Mouse (Mus musculus) heart, embryonic 13.5 days (tissue): Measurements from ENCODE around the gene Nat8f2. TPM values are rescaled to one million over a fixed set of nuclear protein-coding genes. Genes with fewer than 3 reads are reported as not detected.
"Not testable (repeated sequence)": the region's sequence is repeated elsewhere in the genome, so short reads cannot be mapped to it uniquely, and the experiment has no call there.

ENCODE experiments used
- ATAC-seq: fragments of 200-750 bp; cut with Nextera tagmentation; 2 replicates; pipeline ENCODE4 v1.8.0; 2017; ENCODE audit warnings: moderate TSS enrichment; ENCODE audit not compliant: insufficient number of reproducible peaks, low FRiP score, low TSS enrichment; ENCODE audit errors: extremely low read depth
- H3K27ac ChIP-seq: fragments of 300-500 bp; sonication (generic); replicated peaks from 2 replicates; pipeline ENCODE4 v1.5.1; 2015; ENCODE audit warnings: moderate library complexity, mild to moderate bottlenecking, inconsistent platforms
- H3K27me3 ChIP-seq: fragments of 300-500 bp; sonication (generic); replicated peaks from 2 replicates; pipeline ENCODE4 v1.6.1; 2015; ENCODE audit warnings: mild to moderate bottlenecking, inconsistent platforms
- H3K36me3 ChIP-seq: fragments of 300-500 bp; sonication (generic); 2 replicates; pipeline ENCODE4 v1.6.1; 2015; ENCODE audit warnings: mild to moderate bottlenecking, inconsistent platforms
- H3K4me1 ChIP-seq: fragments of 300-500 bp; sonication (generic); 2 replicates; pipeline ENCODE4 v1.6.1; 2015; ENCODE audit warnings: inconsistent platforms
- H3K4me2 ChIP-seq: fragments of 300-500 bp; sonication (generic); 2 replicates; pipeline ENCODE4 v1.6.1; 2015; ENCODE audit warnings: inconsistent platforms, mild to moderate bottlenecking, moderate library complexity
- H3K4me3 ChIP-seq: fragments of 300-500 bp; sonication (generic); 2 replicates; pipeline ENCODE4 v1.5.1; 2015; ENCODE audit warnings: moderate library complexity, mild to moderate bottlenecking, inconsistent platforms
- H3K9ac ChIP-seq: fragments of 300-500 bp; sonication (generic); 2 replicates; pipeline ENCODE4 v1.6.1; 2015; ENCODE audit warnings: inconsistent platforms, mild to moderate bottlenecking, moderate library complexity
- H3K9me3 ChIP-seq: fragments of 300-500 bp; sonication (generic); 2 replicates; pipeline ENCODE4 v1.6.1; 2016; ENCODE audit warnings: inconsistent platforms
- WGBS: fragments of 180-500 bp; shearing (Covaris S2); methylation state at CpG from one replicate; pipeline ENCODE4 v1.1.7; 2015; ENCODE audit warnings: mixed read lengths; 5-methylcytosine and 5-hydroxymethylcytosine counted together
- polyA plus RNA-seq: library from polyadenylated mRNA; unstranded; fragments of >200 nt; fragmentation: Nextera tagmentation; extraction: Ambion mirVana; gene quantifications from 2 replicates; pipeline ENCODE4 v1.2.1, GENCODE M21; 2015

Gene Nat8f2
- polyA plus RNA-seq, 1 experiment from 2014 or later, result not detected

DNA sequence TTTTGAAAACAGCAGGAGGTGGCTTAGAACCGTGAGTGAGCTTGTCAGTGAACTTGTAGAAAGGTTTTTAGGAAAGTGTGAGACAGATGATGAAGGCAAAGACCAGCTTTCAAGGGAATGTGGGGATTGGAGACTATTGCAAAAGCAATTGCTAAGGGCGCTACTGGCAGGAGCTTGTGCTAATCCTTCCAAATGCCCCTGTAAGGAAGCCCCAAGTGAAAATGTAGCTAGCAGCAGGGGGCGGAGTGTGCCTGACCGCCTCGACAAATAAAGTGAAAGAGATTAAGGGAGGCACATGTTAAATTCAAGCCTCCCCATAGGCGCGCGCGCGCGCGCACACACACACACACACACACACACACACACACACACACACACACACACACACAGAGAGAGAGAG lies 31.7 kb downstream of the Nat8f2 start:
- H3K9me3 ChIP-seq, H3K4me1 ChIP-seq, H3K36me3 ChIP-seq, H3K9ac ChIP-seq, ATAC-seq, H3K27me3 ChIP-seq, H3K27ac ChIP-seq: not testable (repeated sequence)
- WGBS, result 5% methylated on average over 5 of the region's 12 CpGs
- H3K4me2 ChIP-seq, result peak overlapping the region; percentile 57
- peak overlapping the region; percentile 5 for H3K4me3 ChIP-seq

DNA sequence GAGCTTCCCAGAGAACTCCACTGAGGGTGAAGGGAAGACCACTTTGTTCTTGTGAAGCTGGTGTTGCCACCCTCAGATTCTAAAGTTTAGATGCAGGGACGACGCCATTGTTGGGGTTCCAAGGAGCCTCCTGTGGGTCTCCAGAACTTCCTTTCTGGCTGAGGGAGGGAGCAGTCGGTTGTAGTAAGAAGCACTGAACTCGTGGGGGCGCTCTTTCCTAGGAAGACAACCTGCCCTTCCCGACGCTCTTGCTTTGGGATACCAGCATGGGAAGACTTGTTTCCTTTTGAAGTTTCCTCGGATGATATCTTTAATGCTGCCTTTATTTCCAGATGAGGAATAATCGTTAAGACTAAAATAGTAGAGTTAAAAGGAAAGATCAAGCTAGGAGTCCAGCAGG lies 32.1 kb downstream of the Nat8f2 start:
- not testable (repeated sequence) for H3K27me3 ChIP-seq, H3K27ac ChIP-seq, ATAC-seq, H3K4me1 ChIP-seq, H3K36me3 ChIP-seq, H3K9ac ChIP-seq, H3K9me3 ChIP-seq
- 12% methylated on average over 9 of the region's 9 CpGs for WGBS
- peak overlapping the region; percentile 57 for H3K4me2 ChIP-seq
- H3K4me3 ChIP-seq, result peak overlapping the region; percentile 5; the same call in 1 of the 2 replicates

- H3K9me3 ChIP-seq, H3K4me3 ChIP-seq, H3K27ac ChIP-seq, H3K4me1 ChIP-seq, H3K36me3 ChIP-seq, H3K4me2 ChIP-seq, H3K9ac ChIP-seq, ATAC-seq, H3K27me3 ChIP-seq: not testable (repeated sequence)
- WGBS, result 66% methylated on average over 5 of the region's 5 CpGs
Measured at GRCm38 (mm10) chr6:85836098-85836497, 32.9 kb downstream of the Nat8f2 start.

- H3K36me3 ChIP-seq, ATAC-seq, H3K9me3 ChIP-seq, H3K27ac ChIP-seq, H3K4me3 ChIP-seq, H3K9ac ChIP-seq, H3K27me3 ChIP-seq, H3K4me2 ChIP-seq, H3K4me1 ChIP-seq: not testable (repeated sequence)
- 70% methylated on average over 1 of the region's 2 CpGs for WGBS
Measured at GRCm38 (mm10) chr6:85835104-85835503, 33.9 kb downstream of the Nat8f2 start.

DNA sequence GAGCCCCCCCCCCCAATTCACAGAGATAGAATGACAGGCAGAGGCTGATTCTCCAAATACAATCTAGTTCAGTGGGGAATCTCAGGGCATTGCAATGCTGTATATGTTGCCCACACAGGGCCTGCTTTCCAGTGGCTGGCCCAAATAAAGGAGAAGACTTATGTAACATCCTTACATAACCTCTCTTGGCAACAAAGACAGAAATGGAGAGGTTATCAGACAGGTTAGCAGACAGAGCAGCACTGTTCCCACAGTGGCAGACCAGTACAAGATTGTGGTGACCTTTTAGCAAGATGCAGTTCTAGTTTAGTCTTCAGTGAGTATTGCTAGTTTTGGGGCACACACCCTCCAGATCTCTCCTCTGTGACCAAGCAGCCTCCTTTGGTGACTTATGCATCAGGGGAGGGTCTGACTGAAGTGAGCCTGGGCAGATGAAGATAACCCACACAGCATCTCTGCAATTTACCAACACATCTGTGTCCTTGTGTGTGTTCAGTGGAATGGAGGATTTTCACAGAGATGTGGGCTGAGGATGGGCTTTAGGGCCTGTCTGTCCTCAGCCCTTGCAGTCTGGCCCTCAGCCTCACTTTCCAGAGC lies 34.4 kb downstream of the Nat8f2 start:
- ATAC-seq, H3K36me3 ChIP-seq, H3K4me3 ChIP-seq, H3K4me2 ChIP-seq, H3K9ac ChIP-seq, H3K9me3 ChIP-seq, H3K27ac ChIP-seq, H3K27me3 ChIP-seq, H3K4me1 ChIP-seq: not testable (repeated sequence)

DNA sequence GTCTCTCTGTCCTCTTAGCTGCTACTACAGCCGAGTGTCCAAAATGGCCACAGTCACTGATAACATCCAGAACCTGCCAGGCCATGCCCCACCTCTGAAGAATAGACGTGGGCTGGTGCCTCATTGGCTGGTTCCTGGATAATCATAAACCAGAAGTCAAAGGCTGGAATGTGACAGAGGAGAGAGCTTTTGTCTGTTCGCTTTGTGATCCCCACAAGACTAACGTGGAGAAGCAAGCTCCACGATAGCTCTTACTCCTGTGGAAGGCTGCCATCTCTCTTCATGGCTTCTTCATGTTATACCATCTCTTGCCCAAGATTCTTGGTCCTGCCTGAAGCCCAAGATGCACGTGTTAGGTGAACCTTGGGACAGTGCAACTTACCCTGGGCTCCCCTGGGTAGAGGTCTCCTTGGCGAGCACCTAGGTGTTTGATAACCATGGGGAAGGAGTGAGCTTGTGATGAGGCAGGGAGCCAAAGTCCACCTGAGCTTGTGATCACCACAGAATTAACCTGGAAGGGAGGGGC lies 37.1 kb downstream of the Nat8f2 start, which contains the start of gene Nat8:
Nat8 (minus strand) TSS at position 287 of the 526 bp plus-strand sequence.
- no peaks in the 10 kb centered on the region for H3K27me3 ChIP-seq
- no peak within 1 kb of the TSS for H3K27ac ChIP-seq
- 70% methylated on average over 7 of the region's 7 CpGs for WGBS
- H3K9ac ChIP-seq, result no peak within 1 kb of the TSS
- H3K4me2 ChIP-seq, result no peak within 1 kb of the TSS
- no peaks in the 10 kb centered on the region for H3K9me3 ChIP-seq
- H3K36me3 ChIP-seq, result no peaks in the 10 kb centered on the region
- H3K4me3 ChIP-seq, result no peak within 1 kb of the TSS
- no peak for ATAC-seq
- H3K4me1 ChIP-seq, result no peaks in the 10 kb centered on the region

DNA sequence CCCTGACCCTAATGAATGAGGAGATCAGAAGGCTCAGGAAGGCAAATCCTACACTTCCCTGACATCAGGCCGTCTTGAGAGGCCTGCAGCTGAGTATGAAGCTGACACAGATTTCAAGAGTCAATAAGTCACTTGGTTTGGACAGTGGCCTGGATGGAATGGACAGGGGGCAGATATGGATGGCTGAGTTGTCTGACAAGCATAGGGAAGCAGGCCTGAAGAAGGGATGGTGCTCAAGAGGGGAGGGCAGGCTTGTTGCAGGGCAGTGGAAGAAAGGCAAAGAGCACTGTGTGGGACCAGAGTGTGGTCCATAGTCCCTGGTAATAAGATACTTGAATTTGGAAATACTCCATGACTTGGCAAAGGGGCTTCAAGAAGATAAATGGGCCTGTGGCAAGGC lies 39.5 kb downstream of the Nat8f2 start:
- no peaks in the 10 kb centered on the region for H3K9me3 ChIP-seq
- H3K9ac ChIP-seq, result no peak overlapping the region
- ATAC-seq, result no peak
- no peak overlapping the region for H3K4me2 ChIP-seq
- no peak overlapping the region for H3K4me3 ChIP-seq
- no peaks in the 10 kb centered on the region for H3K36me3 ChIP-seq
- H3K27me3 ChIP-seq, result no peaks in the 10 kb centered on the region
- 51% methylated on average over 1 of the region's 1 CpGs for WGBS
- H3K4me1 ChIP-seq, result no peaks in the 10 kb centered on the region
- H3K27ac ChIP-seq, result no peak overlapping the region

- ATAC-seq, result no peak
- WGBS, result 77% methylated on average over 2 of the region's 2 CpGs
Measured at GRCm38 (mm10) chr6:85825886-85826285, 43.1 kb downstream of the Nat8f2 start.

GRCm38 (mm10) chr6:85823382-85824090 lies 45.4 kb downstream of the Nat8f2 start:
- H3K4me1 ChIP-seq, result no peaks in the 10 kb centered on the region
- H3K36me3 ChIP-seq, result no peaks in the 10 kb centered on the region
- no peak overlapping the region for H3K27ac ChIP-seq
- H3K4me2 ChIP-seq, result no peak overlapping the region
- H3K9me3 ChIP-seq, result no peaks in the 10 kb centered on the region
- H3K9ac ChIP-seq, result no peak overlapping the region
- ATAC-seq, result no peak
- H3K27me3 ChIP-seq, result no peaks in the 10 kb centered on the region
- no peak overlapping the region for H3K4me3 ChIP-seq
- 79% methylated on average over 1 of the region's 1 CpGs for WGBS

More at GRCm38 (mm10) chr6:85825886-85826285, 43.1 kb downstream of the Nat8f2 start:
- Histone ChIP-seq H3K36me3 (no peaks in the 10 kb centered on the region), H3K27ac (no peak overlapping the region), H3K4me1 (no peaks in the 10 kb centered on the region), H3K4me2 (no peak overlapping the region), H3K27me3 (no peaks in the 10 kb centered on the region), H3K4me3 (no peak overlapping the region), H3K9me3 (no peaks in the 10 kb centered on the region), H3K9ac (no peak overlapping the region)

GRCm38 (mm10) chr6:85822286-85822685 lies 46.7 kb downstream of the Nat8f2 start:
- no peaks in the 10 kb centered on the region for H3K9me3 ChIP-seq
- no peaks in the 10 kb centered on the region for H3K27me3 ChIP-seq
- no peak overlapping the region for H3K4me3 ChIP-seq
- no peak overlapping the region for H3K9ac ChIP-seq
- no peak overlapping the region for H3K27ac ChIP-seq
- no peak for ATAC-seq
- H3K36me3 ChIP-seq, result no peaks in the 10 kb centered on the region
- no peaks in the 10 kb centered on the region for H3K4me1 ChIP-seq
- no peak overlapping the region for H3K4me2 ChIP-seq
- 74% methylated on average over 4 of the region's 4 CpGs for WGBS

- no peak for ATAC-seq
- Histone ChIP-seq H3K27me3 (no peaks in the 10 kb centered on the region), H3K36me3 (no peaks in the 10 kb centered on the region), H3K4me3 (no peak within 1 kb of the TSS), H3K4me1 (no peaks in the 10 kb centered on the region), H3K4me2 (no peak within 1 kb of the TSS), H3K27ac (no peak within 1 kb of the TSS), H3K9ac (no peak within 1 kb of the TSS), H3K9me3 (no peaks in the 10 kb centered on the region)
- 76% methylated on average over 5 of the region's 5 CpGs for WGBS
Measured at GRCm38 (mm10) chr6:85820837-85821236, 48.1 kb downstream of the Nat8f2 start, which contains the start of the genes Nat8f6 and Nat8f5. Gene Nat8f6, minus strand, starts transcription at chr6:85820954. Gene Nat8f5, minus strand, starts transcription at chr6:85820972.

DNA sequence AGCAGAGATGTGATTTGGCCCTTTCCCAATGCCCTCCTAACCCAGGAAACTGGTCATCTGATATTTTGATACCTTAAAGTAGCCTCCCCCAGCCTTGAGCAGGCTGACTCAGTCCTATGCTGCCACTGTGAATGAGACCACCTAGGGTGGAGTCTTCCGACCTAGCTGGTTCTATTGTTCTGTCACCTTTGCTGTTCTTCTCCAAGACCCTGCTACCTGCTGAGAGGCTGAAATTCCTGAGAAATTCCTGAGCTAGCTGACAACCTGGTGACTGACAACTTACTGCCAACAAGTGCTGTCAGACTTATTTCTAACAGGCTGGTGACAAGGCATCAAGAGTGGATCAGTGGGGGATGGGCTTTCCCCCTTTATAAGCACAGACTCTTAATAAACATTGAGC lies 50.6 kb downstream of the Nat8f2 start:
- no peak for ATAC-seq
- Histone ChIP-seq H3K27me3 (no peaks in the 10 kb centered on the region), H3K4me2 (no peak overlapping the region), H3K4me1 (no peaks in the 10 kb centered on the region), H3K27ac (no peak overlapping the region), H3K4me3 (no peak overlapping the region), H3K36me3 (no peaks in the 10 kb centered on the region), H3K9me3 (no peaks in the 10 kb centered on the region), H3K9ac (no peak overlapping the region)
- WGBS, result 39% methylated on average over 1 of the region's 1 CpGs
